Mouse (Mus musculus) small intestine, adult 2 months (tissue): ENCODE measurements around the gene Sox10.

Source experiments
- CTCF ChIP-seq: fragments of 200-500 bp; IDR thresholded peaks from 2 replicates; pipeline ENCODE4 v1.5.1; 2012; ENCODE audit warnings: low read depth, mild to moderate bottlenecking, control low read depth, inconsistent platforms, low read length, moderate library complexity, mixed read lengths; ENCODE audit not compliant: insufficient replicate concordance, insufficient read length; ENCODE audit errors: extremely low read depth
- POLR2A ChIP-seq: fragments of 200-500 bp; IDR thresholded peaks from 2 replicates; pipeline ENCODE4 v1.6.1; 2012; ENCODE audit warnings: low read depth, mild to moderate bottlenecking, control low read depth, inconsistent platforms, low read length, moderate library complexity

DNA sequence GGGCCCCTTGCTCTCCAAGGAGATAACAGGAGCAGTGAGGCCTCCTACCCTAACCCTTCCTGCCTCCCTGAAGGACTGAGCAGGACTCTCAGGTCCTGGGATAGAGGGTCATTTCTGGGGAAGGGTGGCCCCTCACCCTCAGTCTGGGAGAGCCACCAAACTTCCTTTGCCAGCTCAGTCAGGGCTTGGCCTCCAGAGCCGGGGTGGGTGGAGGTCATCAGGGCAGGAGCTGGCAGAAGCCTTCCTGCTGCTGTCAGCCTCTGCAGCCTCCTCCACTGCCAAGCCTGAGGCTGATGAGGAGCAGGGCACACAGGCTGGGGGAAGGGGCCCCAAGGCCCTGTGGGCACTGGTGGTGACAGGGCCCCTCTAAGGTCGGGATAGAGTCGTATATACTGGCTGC lies 9.5 kb downstream of the Sox10 start:
- no peak for TF ChIP-seq CTCF
- no peak for TF ChIP-seq POLR2A
